Mouse (Mus musculus): ENCODE data around the gene Adarb2.

- TF ChIP-seq POLR2A (IDR thresholded peaks at IDR 0.05; ENCODE audit: borderline replicate concordance, control insufficient read depth, low read depth, low read length) (no peak), CTCF (IDR thresholded peaks at IDR 0.05; ENCODE audit: control insufficient read depth, insufficient read depth, low read length) (no peak)
Observed at GRCm38 (mm10) chr13:8700981-8701380, 498.3 kb downstream of the Adarb2 start.
